Mouse (Mus musculus) layer of hippocampus, adult 2 months (tissue): ENCODE measurements around the gene Olfr198. TPM values are rescaled to one million over a fixed set of nuclear protein-coding genes. Genes with fewer than 3 reads are reported as not detected.
"Not testable (repeated sequence)": the region's sequence is repeated elsewhere in the genome, so short reads cannot be mapped to it uniquely, and the experiment has no call there.

Experiments
- DNase-seq, 2 experiments: peaks; one replicate each; pipeline ENCODE4 v3.0.0; 2022; ENCODE audit warnings: low spot score in 2 of 2
- H3K27ac ChIP-seq: fragments of 200-600 bp; 2 replicates; pipeline ENCODE4 v1.8.1; 2022
- H3K4me3 ChIP-seq: fragments of 200-600 bp; 2 replicates; pipeline ENCODE4 v1.8.1; 2022; ENCODE audit warnings: mild to moderate bottlenecking
- CTCF ChIP-seq: fragments of 200-600 bp; conservative IDR thresholded peaks from 2 replicates; pipeline ENCODE4 v1.8.1; 2022; ENCODE audit warnings: antibody characterized with exemption, mild to moderate bottlenecking, moderate library complexity
- long read RNA-seq, 2 experiments: library from polyadenylated mRNA; stranded (forward); transcript quantifications; one replicate each; pipeline ENCODE4 v2.0.0; 2021; ENCODE audit warnings: borderline mapping rate in 2 of 2
- total RNA-seq, 2 experiments: library from RNA; stranded (reverse); gene quantifications; 2 replicates each; pipeline ENCODE4 v1.2.3; 2021

Gene Olfr198
- total RNA-seq, result not detected
- long read RNA-seq, experiment 1, result 0 reads
- long read RNA-seq, experiment 2, result 0 reads

GRCm38 (mm10) chr16:59203433-59203832 lies at the start of gene Olfr198:
Gene Olfr198 (minus strand): TSS chr16:59203533.
- H3K4me3 ChIP-seq, H3K27ac ChIP-seq, DNase-seq: not testable (repeated sequence)

GRCm38 (mm10) chr16:59249684-59250083 lies 46.4 kb upstream of the Olfr198 start:
- Histone ChIP-seq H3K4me3 (no peak overlapping the region), H3K27ac (no peak overlapping the region)
- DNase-seq, result no peak
- TF ChIP-seq CTCF, result no peak

GRCm38 (mm10) chr16:59219667-59220066 lies 16.3 kb upstream of the Olfr198 start, which contains the start of gene Olfr199:
Gene Olfr199 (minus strand): TSS chr16:59219767.
- H3K4me3 ChIP-seq, DNase-seq, H3K27ac ChIP-seq: not testable (repeated sequence)

- DNase-seq, H3K4me3 ChIP-seq, H3K27ac ChIP-seq: not testable (repeated sequence)
Observed at GRCm38 (mm10) chr16:59217861-59218260, 14.5 kb upstream of the Olfr198 start.

- no peak for DNase-seq
- no peak for TF ChIP-seq CTCF
- Histone ChIP-seq H3K4me3 (no peak within 1 kb of the TSS), H3K27ac (no peak within 1 kb of the TSS)
Observed at GRCm38 (mm10) chr16:59170354-59170753, 33.0 kb downstream of the Olfr198 start, which contains the start of gene Olfr196. Gene Olfr196 (minus strand): TSS chr16:59170454.

- no peak for TF ChIP-seq CTCF
- no peak for DNase-seq
- no peak overlapping the region for H3K4me3 ChIP-seq
- H3K27ac ChIP-seq, result no peak overlapping the region
Observed at GRCm38 (mm10) chr16:59151996-59152395, 51.3 kb downstream of the Olfr198 start.

Other genes with a start within 250 kb of the Olfr198 start
- gene Olfr183, start 208.2 kb downstream of the Olfr198 start, total RNA-seq, result not detected
- not detected for gene Olfr186, start 173.2 kb downstream of the Olfr198 start, total RNA-seq
- not detected for gene Olfr187, start 163.8 kb downstream of the Olfr198 start, total RNA-seq
- not detected for gene Olfr190, start 125.5 kb downstream of the Olfr198 start, total RNA-seq
- not detected for gene Olfr191, start 113.7 kb downstream of the Olfr198 start, total RNA-seq
- gene Olfr193, start 91.7 kb downstream of the Olfr198 start, total RNA-seq, result not detected
- not detected for gene Olfr194, start 82.5 kb downstream of the Olfr198 start, total RNA-seq
- not detected for gene Olfr195, start 56.5 kb downstream of the Olfr198 start, total RNA-seq
- not detected for gene Olfr196, start 33.1 kb downstream of the Olfr198 start, total RNA-seq
- not detected for gene Olfr199, start 16.2 kb upstream of the Olfr198 start, total RNA-seq
- gene Olfr201, start 69.1 kb upstream of the Olfr198 start, total RNA-seq, result not detected
- gene Olfr202, start 83.3 kb upstream of the Olfr198 start, total RNA-seq, result not detected
- gene Olfr203, start 95.3 kb upstream of the Olfr198 start, total RNA-seq, result not detected
- not detected for gene Olfr204, start 114.7 kb upstream of the Olfr198 start, total RNA-seq
- not detected for gene Olfr205, start 127.6 kb upstream of the Olfr198 start, total RNA-seq
- gene Olfr206, start 145.7 kb upstream of the Olfr198 start, total RNA-seq, result not detected
- not detected for gene Olfr209, start 160.5 kb upstream of the Olfr198 start, total RNA-seq
- gene Gabrr3, start 203.8 kb upstream of the Olfr198 start, total RNA-seq, result not detected